Mouse (Mus musculus) testis, adult 2 months (tissue): ENCODE data around the gene Optn. TPM values are rescaled to one million over a fixed set of nuclear protein-coding genes. Genes with fewer than 3 reads are reported as not detected.

Experiments used
- H3K27ac ChIP-seq: fragments of 200-500 bp; 2 replicates; pipeline ENCODE4 v1.5.1; 2012; ENCODE audit warnings: low read depth, low read length; ENCODE audit not compliant: control insufficient read depth, insufficient read depth
- H3K27me3 ChIP-seq: fragments of 200-500 bp; 2 replicates; pipeline ENCODE4 v1.6.1; 2012; ENCODE audit warnings: mild to moderate bottlenecking, low read length, moderate library complexity; ENCODE audit not compliant: control insufficient read depth, insufficient read depth
- H3K36me3 ChIP-seq: fragments of 200-500 bp; 2 replicates; pipeline ENCODE4 v1.6.1; 2012; ENCODE audit warnings: mild to moderate bottlenecking, low read length; ENCODE audit not compliant: control insufficient read depth, insufficient read depth
- H3K4me1 ChIP-seq: fragments of 200-500 bp; 2 replicates; pipeline ENCODE4 v1.6.1; 2012; ENCODE audit warnings: low read length; ENCODE audit not compliant: control insufficient read depth, insufficient read depth
- H3K4me3 ChIP-seq: fragments of 200-500 bp; 2 replicates; pipeline ENCODE4 v1.5.1; 2012; ENCODE audit warnings: low read depth, mild to moderate bottlenecking, low read length, moderate library complexity, mixed read lengths; ENCODE audit not compliant: control insufficient read depth
- CTCF ChIP-seq: fragments of 200-500 bp; IDR thresholded peaks from 2 replicates; pipeline ENCODE4 v1.5.1; 2012; ENCODE audit warnings: low read depth, mild to moderate bottlenecking, inconsistent platforms, low read length, moderate library complexity; ENCODE audit not compliant: control insufficient read depth, insufficient read depth, insufficient replicate concordance
- POLR2A ChIP-seq: fragments of 200-500 bp; IDR thresholded peaks from 2 replicates; pipeline ENCODE4 v1.6.1; 2012; ENCODE audit warnings: low read depth, mild to moderate bottlenecking, inconsistent platforms, low read length, moderate library complexity; ENCODE audit not compliant: control insufficient read depth
- polyA plus RNA-seq: library from polyadenylated mRNA; depleted of rRNA; stranded (reverse); fragments of >200 nt; gene quantifications from 2 replicates; pipeline ENCODE4 v1.2.3, GENCODE M21; 2012; rRNA removed

Gene Optn
- 37.8 and 38.2 TPM in 2 replicates for polyA plus RNA-seq

GRCm38 (mm10) chr2:5063299-5064205 is at the start of gene Optn:
TSS of gene Optn (minus strand) at chr2:5064051.
- peak within 1 kb of the TSS; percentile 89 for H3K27ac ChIP-seq
- no peaks in the 10 kb centered on the region for H3K27me3 ChIP-seq
- TF ChIP-seq POLR2A: peak; percentile 64
- TF ChIP-seq CTCF: no peak
- H3K4me1 ChIP-seq: peaks cover 4% of the 10 kb centered on the region
- no peaks in the 10 kb centered on the region for H3K36me3 ChIP-seq
- H3K4me3 ChIP-seq: peak within 1 kb of the TSS; percentile 97

- Histone ChIP-seq H3K27ac (peak overlapping the region; percentile 10; the same call in 1 of the 2 replicates), H3K27me3 (no peaks in the 10 kb centered on the region), H3K4me1 (no peaks in the 10 kb centered on the region), H3K36me3 (no peaks in the 10 kb centered on the region), H3K4me3 (no peak overlapping the region)
- TF ChIP-seq POLR2A: no peak
- TF ChIP-seq CTCF: no peak
Measured at GRCm38 (mm10) chr2:5112785-5113291, 49.0 kb upstream of the Optn start.

- Histone ChIP-seq H3K36me3 (no peaks in the 10 kb centered on the region), H3K4me1 (peaks cover 3% of the 10 kb centered on the region), H3K27ac (no peak overlapping the region), H3K4me3 (no peak overlapping the region), H3K27me3 (no peaks in the 10 kb centered on the region)
- TF ChIP-seq POLR2A: no peak
- no peak for TF ChIP-seq CTCF
Measured at GRCm38 (mm10) chr2:5102891-5103290, 39.0 kb upstream of the Optn start.

- Histone ChIP-seq H3K27me3 (no peaks in the 10 kb centered on the region), H3K4me1 (peaks cover 5% of the 10 kb centered on the region), H3K27ac (no peak overlapping the region), H3K36me3 (no peaks in the 10 kb centered on the region), H3K4me3 (no peak overlapping the region)
- TF ChIP-seq POLR2A: no peak
- TF ChIP-seq CTCF: no peak
Measured at GRCm38 (mm10) chr2:5101743-5102245, 37.9 kb upstream of the Optn start.

- TF ChIP-seq POLR2A: no peak
- no peak for TF ChIP-seq CTCF
- no peaks in the 10 kb centered on the region for H3K36me3 ChIP-seq
- H3K27ac ChIP-seq: no peak overlapping the region
- no peaks in the 10 kb centered on the region for H3K27me3 ChIP-seq
- peaks cover 5% of the 10 kb centered on the region for H3K4me1 ChIP-seq
- no peak overlapping the region for H3K4me3 ChIP-seq
Measured at GRCm38 (mm10) chr2:5099176-5099575, 35.3 kb upstream of the Optn start.

GRCm38 (mm10) chr2:5097786-5098445 is 34.1 kb upstream of the Optn start:
- H3K27ac ChIP-seq: no peak overlapping the region
- peaks cover 5% of the 10 kb centered on the region for H3K4me1 ChIP-seq
- peak overlapping the region; percentile 10; the same call in 1 of the 2 replicates for H3K4me3 ChIP-seq
- H3K27me3 ChIP-seq: no peaks in the 10 kb centered on the region
- no peak for TF ChIP-seq POLR2A
- TF ChIP-seq CTCF: no peak
- H3K36me3 ChIP-seq: no peaks in the 10 kb centered on the region

- H3K4me1 ChIP-seq: peaks cover 5% of the 10 kb centered on the region
- H3K27ac ChIP-seq: no peak overlapping the region
- H3K36me3 ChIP-seq: no peaks in the 10 kb centered on the region
- H3K27me3 ChIP-seq: no peaks in the 10 kb centered on the region
- no peak overlapping the region for H3K4me3 ChIP-seq
- no peak for TF ChIP-seq CTCF
- TF ChIP-seq POLR2A: no peak
Measured at GRCm38 (mm10) chr2:5095316-5095715, 31.5 kb upstream of the Optn start.
